ENCODE assay signal across 9 mouse cellular contexts in genomic region chr13:73646397-73647087, GRCm38 (mm10). TPM values are rescaled to one million over a fixed set of nuclear protein-coding genes. Genes with fewer than 3 reads are reported as not detected.
DNase-seq lines count a peak whose midpoint lies in the region; TF ChIP-seq lines count a peak whose summit lies in the region.
"Had no signal": no experiment of that assay in that cellular context is flagged by ENCODE, and none has a peak within 500 bp of the region (broad histone marks: within the 10 kb centered on the region; RNA-seq: fewer than 3 reads in every experiment).

No protein-coding gene starts in this region.

- DNase-seq in 416B (ENCODE audit: low read depth): peak; percentile 71
- peak; percentile 15 for DNase-seq in cerebellum, adult 9-10 months
- peak; percentile 26 to 57 for DNase-seq in frontal cortex, postnatal 36 days (ENCODE audit: low spot score in 2 of 2)
- peak; percentile 67 to 84 for DNase-seq in kidney, postnatal 25 days
- DNase-seq in lung, postnatal 10 days: peak; percentile 56
- DNase-seq in right cerebral cortex, postnatal 10 days (ENCODE audit: low spot score in 2 of 2): peak; percentile 65 to 76
- DNase-seq in gastrocnemius, adult 8-10 months (ENCODE audit: low spot score in 2 of 2): no peak

- peak; percentile 68 for TF ChIP-seq CTCF in E14TG2a.4 (conservative IDR thresholded peaks at IDR 0.05; ENCODE audit: low read length)

- H3K4me1 ChIP-seq in E14TG2a.4 (replicated peaks; ENCODE audit: low read depth, low read length): peaks cover 3% of the 10 kb centered on the region; the same call in 1 of the 2 replicates
- H3K4me1 ChIP-seq: liver, embryonic 15.5 days had no signal

- H3K4me3 ChIP-seq in E14TG2a.4 (replicated peaks; ENCODE audit: low read length): no peak overlapping the region
- H3K4me3 ChIP-seq: liver, embryonic 15.5 days had no signal

- H3K27me3 ChIP-seq in E14TG2a.4 (ENCODE audit: insufficient read depth, low read length): no peaks in the 10 kb centered on the region
- H3K27me3 ChIP-seq: liver, embryonic 15.5 days had no signal

- H3K36me3 ChIP-seq in E14TG2a.4 (ENCODE audit: insufficient read depth, low read length): peaks cover 63% of the 10 kb centered on the region
- H3K36me3 ChIP-seq: liver, embryonic 15.5 days had no signal

- peaks cover 11% of the 10 kb centered on the region for H3K9me3 ChIP-seq in E14TG2a.4 (ENCODE audit: low read length)
- H3K9me3 ChIP-seq: liver, embryonic 15.5 days had no signal

RNA-seq across cellular contexts. Expression of gene Tert, which starts 19.8 kb away (rescaled TPM):
- under 1 TPM in 1 of 4 experiments, not detected in 3; 0.15 TPM for total RNA-seq in gastrocnemius, adult 8-10 months (2022)

RNA-seq across cellular contexts. Expression of gene Slc6a18, which starts 31.3 kb away (rescaled TPM):
- total RNA-seq in gastrocnemius, adult 8-10 months (2022): under 1 TPM in 3 of 4 experiments, not detected in 1; 0.07 to 0.43 (median 0.12) TPM

RNA-seq across cellular contexts. Expression of gene Clptm1l, which starts 42.7 kb away (rescaled TPM):
- total RNA-seq in gastrocnemius, adult 8-10 months (2022): 10 to 100 TPM; 34.3 to 42.0 (median 37.0) TPM

RNA-seq across cellular contexts. Expression of gene Slc6a19, which starts 58.1 kb away (rescaled TPM):
- not detected for total RNA-seq in gastrocnemius, adult 8-10 months (2022)

Comparison
In these comparisons a context has a peak if more than half of its experiments do, and no peak if none do; other contexts are left out.
1. DNase-seq: peak in 416B (single experiment), cerebellum, adult 9-10 months (single experiment), frontal cortex, postnatal 36 days (2 of 2), kidney, postnatal 25 days (2 of 2), lung, postnatal 10 days (single experiment) and right cerebral cortex, postnatal 10 days (2 of 2); none in gastrocnemius, adult 8-10 months (0 of 2).